Mouse (Mus musculus) heart, embryonic 10.5 days (tissue): ENCODE results near the gene Polr2f. TPM values are rescaled to one million over a fixed set of nuclear protein-coding genes. Genes with fewer than 3 reads are reported as not detected.

Source experiments
- DNase-seq: peaks from one replicate; pipeline ENCODE4 v3.0.0-alpha.2; 2017; ENCODE audit warnings: low spot score
- H3K27ac ChIP-seq: fragments of 300-500 bp; sonication (generic); 2 replicates; pipeline ENCODE4 v1.5.1; 2016; ENCODE audit warnings: mild to moderate bottlenecking
- H3K27me3 ChIP-seq: fragments of 300-500 bp; sonication (generic); 2 replicates; pipeline ENCODE4 v1.6.1; 2016; ENCODE audit warnings: mild to moderate bottlenecking; ENCODE audit not compliant: poor library complexity, insufficient read depth, severe bottlenecking
- H3K36me3 ChIP-seq: fragments of 300-500 bp; sonication (generic); 2 replicates; pipeline ENCODE4 v1.6.1; 2016; ENCODE audit warnings: mild to moderate bottlenecking, moderate library complexity
- H3K4me1 ChIP-seq: fragments of 300-500 bp; sonication (generic); 2 replicates; pipeline ENCODE4 v1.6.1; 2016; ENCODE audit warnings: mild to moderate bottlenecking
- H3K4me3 ChIP-seq: fragments of 300-500 bp; sonication (generic); 2 replicates; pipeline ENCODE4 v1.5.1; 2016; ENCODE audit warnings: mild to moderate bottlenecking, moderate library complexity
- H3K9me3 ChIP-seq: fragments of 300-500 bp; sonication (generic); 2 replicates; pipeline ENCODE4 v1.6.1; 2016; ENCODE audit warnings: mild to moderate bottlenecking, moderate library complexity
- WGBS: fragments of 180-500 bp; shearing (Covaris S2); methylation state at CpG from one replicate; pipeline ENCODE4 v1.1.7; 2016; 5-methylcytosine and 5-hydroxymethylcytosine counted together
- polyA plus RNA-seq: library from polyadenylated mRNA; unstranded; fragments of >200 nt; fragmentation: Nextera tagmentation; extraction: Ambion mirVana; gene quantifications from 2 replicates; pipeline ENCODE4 v1.2.1, GENCODE M21; 2016

The Polr2f gene
- polyA plus RNA-seq, 1 experiment from 2014 or later: 326 TPM

DNA sequence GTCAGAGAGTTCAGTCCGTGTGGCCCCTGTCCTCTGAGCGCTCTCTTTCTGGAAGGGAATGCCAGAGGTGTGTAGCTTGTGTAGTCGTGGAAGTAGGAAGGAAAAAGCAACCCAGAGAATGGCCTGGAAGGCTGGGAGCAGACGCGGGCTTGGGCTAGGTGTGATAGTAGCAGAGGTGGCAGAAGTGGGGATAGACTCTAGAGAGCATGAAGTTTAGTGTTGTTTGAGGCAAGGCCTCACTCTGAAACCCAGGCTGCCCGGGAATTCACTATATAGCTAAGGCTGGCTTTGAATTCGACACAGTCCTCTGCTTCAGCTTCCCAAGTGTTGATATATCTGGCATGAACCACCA lies 733 bp downstream of the Polr2f start:
- peaks cover 20% of the 10 kb centered on the region for H3K4me1 ChIP-seq
- no peaks in the 10 kb centered on the region for H3K9me3 ChIP-seq
- H3K4me3 ChIP-seq: peak overlapping the region; percentile 83
- DNase-seq: no peak
- peak overlapping the region; percentile 86 for H3K27ac ChIP-seq
- 1% methylated on average over 7 of the region's 7 CpGs for WGBS
- H3K27me3 ChIP-seq: no peaks in the 10 kb centered on the region
- H3K36me3 ChIP-seq: peaks cover 27% of the 10 kb centered on the region

DNA sequence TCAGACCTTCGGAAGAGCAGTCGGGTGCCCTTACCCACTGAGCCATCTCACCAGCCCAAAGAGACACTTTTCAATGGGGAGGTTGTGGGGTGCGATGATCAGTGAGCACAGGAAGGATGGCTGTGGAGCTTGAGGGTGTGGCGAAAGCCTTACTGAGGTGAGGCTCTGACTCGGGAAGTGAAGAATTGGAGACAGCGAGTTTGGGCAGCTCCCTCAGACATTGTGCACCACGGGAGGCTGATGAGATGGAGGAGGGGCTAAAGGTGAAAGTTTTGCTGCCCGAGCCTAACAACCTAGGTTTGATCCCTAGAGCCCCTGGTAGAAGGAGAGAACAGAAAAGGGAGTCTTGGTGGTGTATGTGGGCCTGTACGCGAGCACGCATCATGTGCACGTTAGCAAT lies 2.5 kb downstream of the Polr2f start:
- H3K9me3 ChIP-seq: no peaks in the 10 kb centered on the region
- no peak overlapping the region for H3K4me3 ChIP-seq
- peaks cover 45% of the 10 kb centered on the region for H3K36me3 ChIP-seq
- peaks cover 20% of the 10 kb centered on the region for H3K4me1 ChIP-seq
- 85% methylated on average over 12 of the region's 12 CpGs for WGBS
- DNase-seq: no peak
- no peak overlapping the region for H3K27ac ChIP-seq
- no peaks in the 10 kb centered on the region for H3K27me3 ChIP-seq

DNA sequence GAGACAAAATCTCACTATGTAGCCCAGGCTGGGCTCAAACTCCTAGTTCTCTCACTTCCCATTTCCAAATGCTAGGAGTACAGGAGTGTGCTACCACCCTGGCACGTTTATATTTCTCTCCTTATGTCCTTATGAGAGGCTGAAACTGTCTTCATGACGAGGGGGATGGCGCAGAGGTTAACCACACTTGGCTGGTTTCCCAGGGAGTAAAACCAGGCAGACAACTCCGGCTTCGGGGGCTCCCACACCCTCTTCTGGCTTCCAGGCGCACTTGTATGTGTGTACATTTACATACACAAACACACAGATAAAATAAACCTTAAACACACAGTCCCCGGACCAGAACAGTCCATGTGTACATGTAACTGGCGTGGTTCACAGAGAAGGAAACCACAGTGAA lies 3.2 kb downstream of the Polr2f start:
- H3K4me1 ChIP-seq: peaks cover 20% of the 10 kb centered on the region
- DNase-seq: no peak
- no peaks in the 10 kb centered on the region for H3K9me3 ChIP-seq
- 89% methylated on average over 8 of the region's 8 CpGs for WGBS
- H3K27me3 ChIP-seq: no peaks in the 10 kb centered on the region
- peaks cover 51% of the 10 kb centered on the region for H3K36me3 ChIP-seq
- no peak overlapping the region for H3K27ac ChIP-seq
- H3K4me3 ChIP-seq: no peak overlapping the region

DNA sequence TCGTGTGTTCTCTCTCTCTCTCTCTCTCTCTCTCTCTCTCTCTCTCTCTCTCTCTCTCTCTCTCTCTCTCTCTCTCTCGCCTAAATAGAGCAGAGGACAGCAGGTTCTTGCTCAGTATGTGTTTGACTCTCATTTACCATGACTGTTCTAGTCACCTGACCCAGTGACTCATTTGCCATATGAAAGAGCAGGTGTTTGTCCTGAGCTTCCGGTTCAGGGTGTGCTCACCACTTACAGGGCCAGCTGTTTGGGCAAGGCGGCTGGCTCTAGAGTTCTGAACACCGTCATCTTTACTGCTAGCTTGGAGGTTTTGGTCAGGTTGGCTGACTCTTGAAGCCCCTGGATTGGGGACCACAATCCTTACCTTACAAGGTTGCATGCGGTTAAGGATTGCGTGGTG lies 4.7 kb downstream of the Polr2f start:
- H3K4me1 ChIP-seq: peaks cover 18% of the 10 kb centered on the region
- peaks cover 63% of the 10 kb centered on the region for H3K36me3 ChIP-seq
- H3K27ac ChIP-seq: no peak overlapping the region
- no peak for DNase-seq
- H3K27me3 ChIP-seq: no peaks in the 10 kb centered on the region
- 91% methylated on average over 7 of the region's 7 CpGs for WGBS
- H3K4me3 ChIP-seq: no peak overlapping the region
- H3K9me3 ChIP-seq: no peaks in the 10 kb centered on the region

DNA sequence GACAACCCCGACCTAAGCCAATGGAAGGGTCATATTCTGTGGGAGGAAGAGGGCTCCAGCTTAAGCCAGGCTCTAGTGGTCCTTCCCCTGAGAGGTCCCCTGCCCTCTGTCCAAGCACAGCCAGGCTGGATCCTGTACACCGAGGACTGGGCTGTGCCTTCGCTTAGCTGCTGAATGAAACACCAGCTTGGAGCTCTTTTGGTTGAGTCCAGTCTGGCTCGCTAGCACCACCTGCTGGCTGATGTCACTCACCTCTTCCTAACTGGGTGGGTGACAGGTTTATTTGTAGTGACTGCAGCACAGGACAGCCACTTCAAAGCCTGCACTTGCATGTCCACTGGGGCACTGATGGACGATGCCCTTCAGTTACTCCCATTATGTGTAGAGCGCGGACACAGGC lies 7.7 kb downstream of the Polr2f start:
- no peaks in the 10 kb centered on the region for H3K27me3 ChIP-seq
- H3K4me1 ChIP-seq: no peaks in the 10 kb centered on the region
- DNase-seq: peak; percentile 93
- WGBS: 54% methylated on average over 7 of the region's 7 CpGs
- no peaks in the 10 kb centered on the region for H3K9me3 ChIP-seq
- no peak overlapping the region for H3K27ac ChIP-seq
- no peak overlapping the region for H3K4me3 ChIP-seq
- H3K36me3 ChIP-seq: peaks cover 88% of the 10 kb centered on the region

DNA sequence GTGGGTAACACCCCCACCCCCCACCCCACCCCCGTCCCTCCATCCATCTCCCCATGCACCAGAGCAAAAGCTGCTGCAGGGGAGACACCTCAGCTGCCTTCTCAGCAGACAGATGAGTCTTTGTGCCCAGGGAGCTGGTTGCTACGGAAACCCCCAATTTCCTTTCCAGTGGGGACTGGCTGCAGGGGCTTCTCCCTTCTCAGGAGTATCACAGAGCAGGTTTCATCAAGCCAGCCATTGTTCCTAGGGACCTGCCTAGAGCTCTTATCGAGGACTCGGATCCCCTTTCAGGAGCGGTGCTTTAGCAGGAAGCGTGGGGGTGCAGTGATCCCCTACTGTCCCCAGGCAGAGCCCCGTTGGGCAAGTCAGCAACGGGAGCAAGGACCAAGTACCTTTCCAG lies 11.1 kb downstream of the Polr2f start:
- Histone ChIP-seq H3K9me3 (no peaks in the 10 kb centered on the region), H3K27me3 (peaks cover 10% of the 10 kb centered on the region; the same call in 1 of the 2 replicates), H3K4me3 (no peak overlapping the region), H3K27ac (no peak overlapping the region), H3K36me3 (peaks cover 58% of the 10 kb centered on the region), H3K4me1 (peaks cover 21% of the 10 kb centered on the region)
- WGBS: 67% methylated on average over 8 of the region's 8 CpGs
- no peak for DNase-seq

DNA sequence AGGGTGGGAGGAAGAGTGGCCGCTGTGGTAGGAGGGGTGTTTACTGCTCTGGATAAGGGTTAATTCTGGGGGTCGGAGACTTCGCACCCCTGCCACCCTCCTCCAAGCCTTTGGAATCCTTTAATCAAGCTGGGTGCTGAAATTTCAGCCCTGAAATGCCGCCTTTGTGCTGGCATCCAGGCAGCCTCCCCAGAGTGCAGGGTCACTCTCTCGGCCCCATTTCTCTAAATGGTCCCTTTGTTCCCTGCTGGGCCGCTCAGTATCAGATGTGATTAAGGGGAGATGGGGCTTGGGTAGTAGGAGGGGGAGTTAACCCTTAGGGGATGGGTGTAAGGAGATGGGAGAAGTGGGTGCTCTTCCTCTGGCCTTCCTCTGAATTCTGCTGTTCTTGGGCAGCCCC lies 11.9 kb downstream of the Polr2f start:
- peaks cover 18% of the 10 kb centered on the region for H3K27me3 ChIP-seq
- no peak overlapping the region for H3K27ac ChIP-seq
- 53% methylated on average over 6 of the region's 6 CpGs for WGBS
- DNase-seq: no peak
- H3K4me3 ChIP-seq: no peak overlapping the region
- H3K9me3 ChIP-seq: no peaks in the 10 kb centered on the region
- peaks cover 49% of the 10 kb centered on the region for H3K36me3 ChIP-seq
- peaks cover 23% of the 10 kb centered on the region for H3K4me1 ChIP-seq

DNA sequence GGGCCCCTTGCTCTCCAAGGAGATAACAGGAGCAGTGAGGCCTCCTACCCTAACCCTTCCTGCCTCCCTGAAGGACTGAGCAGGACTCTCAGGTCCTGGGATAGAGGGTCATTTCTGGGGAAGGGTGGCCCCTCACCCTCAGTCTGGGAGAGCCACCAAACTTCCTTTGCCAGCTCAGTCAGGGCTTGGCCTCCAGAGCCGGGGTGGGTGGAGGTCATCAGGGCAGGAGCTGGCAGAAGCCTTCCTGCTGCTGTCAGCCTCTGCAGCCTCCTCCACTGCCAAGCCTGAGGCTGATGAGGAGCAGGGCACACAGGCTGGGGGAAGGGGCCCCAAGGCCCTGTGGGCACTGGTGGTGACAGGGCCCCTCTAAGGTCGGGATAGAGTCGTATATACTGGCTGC lies 14.8 kb downstream of the Polr2f start:
- Histone ChIP-seq H3K4me1 (peaks cover 23% of the 10 kb centered on the region), H3K9me3 (no peaks in the 10 kb centered on the region), H3K27ac (no peak overlapping the region; the same call in 1 of the 2 replicates), H3K36me3 (peaks cover 25% of the 10 kb centered on the region), H3K27me3 (peaks cover 47% of the 10 kb centered on the region), H3K4me3 (0 out of 2 replicates have a peak overlapping the region, but pooled peaks have one; percentile 8)
- no peak for DNase-seq
- 51% methylated on average over 3 of the region's 3 CpGs for WGBS

DNA sequence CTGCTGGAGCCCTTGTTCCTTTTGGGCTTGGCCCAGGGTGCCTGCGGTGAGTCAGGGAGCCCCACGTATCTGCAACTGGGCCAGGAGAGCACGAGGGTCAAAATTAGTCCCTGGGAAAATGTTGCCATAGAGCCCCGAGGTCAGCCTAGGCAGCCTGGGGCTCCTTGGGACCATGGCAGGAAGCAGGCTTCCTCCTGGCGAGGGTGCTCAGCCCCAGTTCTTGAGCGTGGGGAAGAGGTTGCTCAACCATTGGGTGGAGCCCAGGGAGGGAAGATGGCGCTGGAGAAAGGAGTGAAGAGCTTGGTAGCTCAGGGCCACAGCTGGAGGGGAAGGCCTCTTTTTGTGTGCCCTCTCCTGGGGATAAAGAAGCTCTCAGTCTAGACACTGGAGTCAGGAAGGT lies 21.5 kb downstream of the Polr2f start:
- no peak overlapping the region for H3K4me3 ChIP-seq
- no peak overlapping the region for H3K27ac ChIP-seq
- no peaks in the 10 kb centered on the region for H3K36me3 ChIP-seq
- WGBS: 66% methylated on average over 7 of the region's 7 CpGs
- H3K27me3 ChIP-seq: peaks cover 96% of the 10 kb centered on the region
- peaks cover 34% of the 10 kb centered on the region for H3K4me1 ChIP-seq
- H3K9me3 ChIP-seq: no peaks in the 10 kb centered on the region
- no peak for DNase-seq

DNA sequence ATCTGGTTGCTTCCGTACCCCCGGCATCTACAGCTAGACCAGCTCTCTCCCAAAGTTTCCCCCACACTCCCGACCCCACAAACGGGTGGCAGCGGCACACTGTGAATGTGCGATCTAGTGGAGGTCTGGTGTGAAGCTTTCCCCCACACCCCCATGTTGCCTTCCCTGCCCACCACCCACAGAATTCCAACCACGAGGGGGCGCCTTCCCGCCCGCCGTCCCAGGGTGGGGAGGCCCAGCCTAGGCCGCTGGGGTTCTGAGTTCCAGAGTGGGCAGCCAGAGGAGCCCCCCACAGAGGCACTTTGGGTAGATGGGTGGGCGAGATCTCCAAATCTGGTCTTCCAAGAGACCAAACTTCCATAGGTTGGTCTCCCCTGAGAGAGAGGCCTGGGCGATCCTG lies 22.0 kb downstream of the Polr2f start:
- Histone ChIP-seq H3K4me3 (peak overlapping the region; percentile 42), H3K36me3 (no peaks in the 10 kb centered on the region), H3K9me3 (no peaks in the 10 kb centered on the region), H3K4me1 (peaks cover 38% of the 10 kb centered on the region), H3K27ac (no peak overlapping the region), H3K27me3 (peaks cover 91% of the 10 kb centered on the region)
- WGBS: 38% methylated on average over 14 of the region's 14 CpGs
- no peak for DNase-seq

DNA sequence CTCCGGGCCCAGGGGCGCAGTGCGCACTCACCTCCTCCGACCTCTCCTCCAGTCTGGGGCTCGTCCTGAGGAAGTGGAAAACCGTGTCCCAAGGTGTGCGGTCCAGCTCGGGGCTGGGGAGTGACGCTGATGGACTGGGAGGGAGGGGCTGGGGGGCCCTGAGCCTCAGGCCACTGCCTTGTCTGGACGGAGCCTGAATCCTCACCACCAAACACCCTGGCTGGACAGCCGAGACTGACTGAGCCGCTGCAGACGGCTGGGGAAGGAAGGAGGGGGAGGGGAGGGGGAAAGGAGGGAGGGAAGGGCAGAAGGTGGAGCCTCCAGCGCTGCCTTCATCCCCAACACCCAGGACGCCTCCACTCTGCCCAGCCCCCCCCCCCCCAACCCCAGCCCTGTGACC lies 23.4 kb downstream of the Polr2f start:
- Histone ChIP-seq H3K9me3 (no peaks in the 10 kb centered on the region), H3K27me3 (peaks cover 84% of the 10 kb centered on the region), H3K36me3 (no peaks in the 10 kb centered on the region), H3K4me1 (peaks cover 43% of the 10 kb centered on the region), H3K27ac (0 out of 2 replicates have a peak overlapping the region, but pooled peaks have one; percentile 42), H3K4me3 (peak overlapping the region; percentile 42)
- 2% methylated on average over 13 of the region's 15 CpGs for WGBS
- no peak for DNase-seq

DNA sequence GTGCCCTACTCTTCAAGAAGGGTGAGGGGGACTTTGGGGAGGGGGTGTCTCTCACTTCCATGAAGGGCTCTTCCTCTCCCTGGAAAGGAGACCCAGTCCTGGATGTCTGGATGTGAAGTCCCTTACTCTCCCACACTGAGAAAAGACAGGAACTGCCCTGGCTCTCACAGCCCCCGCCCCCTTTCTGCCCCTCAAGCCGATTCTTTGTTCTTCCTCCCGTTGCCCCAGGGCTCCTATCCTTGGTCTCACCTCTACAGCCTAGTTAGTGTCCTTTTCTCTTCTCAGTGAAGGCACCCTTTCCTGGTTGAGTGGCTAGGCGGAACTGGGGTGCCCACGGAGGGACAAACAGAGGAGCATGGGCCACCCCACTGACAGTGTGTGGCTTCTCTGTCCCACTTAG lies 24.3 kb downstream of the Polr2f start, which contains the start of gene Sox10:
TSS of gene Sox10 (minus strand) at position 101 of the 400 bp plus-strand sequence.
- Histone ChIP-seq H3K27ac (0 out of 2 replicates have a peak within 1 kb of the TSS, but pooled peaks have one; percentile 42), H3K4me1 (peaks cover 46% of the 10 kb centered on the region), H3K36me3 (no peaks in the 10 kb centered on the region), H3K4me3 (peak within 1 kb of the TSS; percentile 42), H3K9me3 (no peaks in the 10 kb centered on the region), H3K27me3 (peaks cover 80% of the 10 kb centered on the region)
- WGBS: 38% methylated on average over 5 of the region's 5 CpGs
- no peak for DNase-seq

DNA sequence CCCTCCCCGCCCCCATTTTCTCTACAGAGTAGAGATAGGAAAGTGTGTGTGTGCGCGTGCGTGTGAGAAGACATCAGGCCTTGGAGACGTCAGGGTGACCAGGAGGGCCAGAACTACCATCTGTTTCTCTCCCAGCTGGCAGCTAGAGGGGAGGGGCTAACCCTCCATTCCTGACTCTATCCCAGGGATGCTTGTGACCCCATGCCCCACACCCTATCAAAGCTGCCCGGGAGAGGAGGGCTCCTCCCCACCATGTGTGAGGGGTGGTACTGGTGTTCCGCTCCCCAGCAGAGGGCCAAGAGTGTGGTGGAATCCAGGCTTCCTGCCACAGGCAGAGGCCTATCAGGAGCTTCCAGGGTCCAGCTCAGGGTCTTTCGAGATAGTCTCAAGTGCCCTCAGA lies 25.9 kb downstream of the Polr2f start:
- Histone ChIP-seq H3K27ac (peak overlapping the region; percentile 7; the same call in 1 of the 2 replicates), H3K36me3 (no peaks in the 10 kb centered on the region), H3K4me3 (no peak overlapping the region), H3K9me3 (no peaks in the 10 kb centered on the region), H3K4me1 (peaks cover 53% of the 10 kb centered on the region), H3K27me3 (peaks cover 70% of the 10 kb centered on the region)
- 34% methylated on average over 8 of the region's 8 CpGs for WGBS
- no peak for DNase-seq

DNA sequence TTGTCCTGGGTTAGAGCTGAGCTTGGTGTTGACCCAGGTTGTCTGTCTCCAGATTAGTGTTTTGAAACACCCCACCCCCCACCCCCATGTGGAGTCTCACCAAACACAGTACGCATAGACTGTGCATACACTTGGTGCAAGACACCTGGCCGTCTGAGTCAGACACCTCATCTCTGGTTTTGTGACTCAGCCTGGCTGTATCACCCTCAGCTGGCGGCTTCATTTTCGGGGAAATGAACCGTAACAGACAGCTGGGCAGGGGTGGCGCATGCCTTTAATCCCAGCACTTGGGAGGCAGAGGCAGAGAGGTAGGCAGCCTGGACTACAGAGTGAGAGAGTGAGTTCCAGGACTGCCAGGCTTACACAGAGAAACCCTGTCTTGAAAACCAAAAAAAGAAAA lies 36.1 kb downstream of the Polr2f start:
- no peaks in the 10 kb centered on the region for H3K9me3 ChIP-seq
- peaks cover 24% of the 10 kb centered on the region for H3K27me3 ChIP-seq
- H3K27ac ChIP-seq: no peak overlapping the region
- H3K36me3 ChIP-seq: no peaks in the 10 kb centered on the region
- no peak overlapping the region for H3K4me3 ChIP-seq
- no peak for DNase-seq
- WGBS: 78% methylated on average over 6 of the region's 6 CpGs
- H3K4me1 ChIP-seq: peaks cover 39% of the 10 kb centered on the region
